Mouse (Mus musculus) layer of hippocampus, postnatal 25 days (tissue): ENCODE results near the gene Olfr1294. TPM values are rescaled to one million over a fixed set of nuclear protein-coding genes. Genes with fewer than 3 reads are reported as not detected.

Source experiments
- DNase-seq, 2 experiments: peaks; one replicate each; pipeline ENCODE4 v3.0.0; 2022; ENCODE audit warnings: mixed read lengths in 2 of 2, low spot score in 1 of 2; ENCODE audit errors: extremely low spot score in 1 of 2
- total RNA-seq, 2 experiments: library from RNA; stranded (reverse); gene quantifications; 2 replicates each; pipeline ENCODE4 v1.2.3; 2021

The Olfr1294 gene
- total RNA-seq: not detected

DNA sequence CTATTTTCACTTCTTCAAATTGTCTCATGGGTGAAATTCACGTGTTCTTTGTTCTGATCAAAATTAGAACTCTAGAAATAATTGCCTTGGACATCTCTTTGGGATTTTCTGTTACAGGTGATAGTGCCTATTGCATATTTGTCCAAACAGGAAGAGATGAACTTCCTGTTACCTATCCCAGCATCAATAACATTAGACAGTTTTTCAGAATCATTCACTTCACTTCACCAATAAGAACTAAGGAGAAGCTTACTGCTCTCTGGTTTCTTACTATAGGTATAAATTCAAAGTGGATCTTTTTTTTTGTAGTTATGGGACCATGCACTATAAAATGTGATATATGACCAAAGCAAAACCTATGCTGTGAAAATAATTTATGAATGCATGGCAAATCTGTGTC is at the start of gene Olfr1294:
Olfr1294 (minus strand) TSS at position 101 of the 400 bp plus-strand sequence.
- DNase-seq: no peak

DNA sequence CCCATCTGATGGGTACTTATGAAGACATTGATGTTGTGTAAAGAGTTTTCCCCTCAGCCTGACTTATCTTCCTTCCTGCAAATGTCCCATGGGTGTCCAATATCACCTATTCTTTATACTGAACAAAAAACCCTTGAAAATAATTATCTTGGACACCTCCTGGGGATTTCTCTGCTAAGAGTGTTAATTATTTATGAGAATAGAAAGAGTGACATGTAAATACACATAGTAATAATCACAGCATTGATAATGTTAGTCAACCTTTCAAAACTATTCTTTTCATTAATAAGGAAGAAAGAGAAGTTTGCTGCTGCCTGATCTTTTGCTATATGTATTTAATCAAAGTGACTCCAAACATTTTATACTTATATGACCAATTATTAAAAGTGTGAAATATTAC is 29.5 kb upstream of the Olfr1294 start, which contains the start of gene Olfr1295:
Olfr1295 (minus strand) TSS at position 101 of the 400 bp plus-strand sequence.
- no peak for DNase-seq

DNA sequence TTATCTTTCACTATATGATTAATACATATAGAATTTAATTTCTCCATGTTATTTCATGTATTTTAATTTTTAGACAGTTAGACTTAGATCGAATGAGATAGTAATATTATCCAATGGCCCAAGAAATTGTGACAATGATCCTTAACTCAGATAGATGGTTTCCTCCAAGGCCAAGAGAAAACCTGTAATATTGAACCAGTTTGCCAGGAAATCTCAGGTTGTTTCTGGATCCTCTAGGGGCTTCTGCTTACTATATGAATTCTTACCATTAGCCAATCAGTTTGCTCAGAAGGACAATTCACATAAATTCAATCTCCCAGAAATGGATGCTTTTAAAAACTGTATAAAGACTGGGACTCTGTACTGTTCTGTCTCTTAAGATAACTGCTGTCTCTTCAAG is 15.2 kb downstream of the Olfr1294 start, which contains the start of gene Olfr1293-ps:
Olfr1293-ps (plus strand) TSS at position 301 of the 400 bp plus-strand sequence.
- DNase-seq: no peak

DNA sequence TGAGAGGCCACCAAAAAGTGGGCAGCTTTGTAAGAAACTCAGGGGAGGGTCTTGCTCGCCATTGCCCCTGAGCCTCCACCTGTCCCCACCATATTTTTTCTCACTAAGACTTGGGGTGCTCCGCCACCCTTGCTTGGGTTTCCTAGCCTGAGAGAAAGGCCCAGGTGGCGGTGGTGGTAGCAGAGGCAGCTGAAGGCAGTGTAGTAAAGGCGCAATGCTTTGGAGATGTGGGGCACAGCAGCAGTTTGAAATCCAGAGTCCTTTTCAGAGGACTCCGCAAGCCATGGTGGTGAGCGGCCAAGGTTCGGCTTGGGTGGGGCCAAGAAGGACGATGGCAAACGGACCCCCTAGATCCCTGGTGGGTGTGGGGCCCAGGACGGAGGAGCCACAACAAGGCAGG is 22.6 kb downstream of the Olfr1294 start:
- DNase-seq: no peak

DNA sequence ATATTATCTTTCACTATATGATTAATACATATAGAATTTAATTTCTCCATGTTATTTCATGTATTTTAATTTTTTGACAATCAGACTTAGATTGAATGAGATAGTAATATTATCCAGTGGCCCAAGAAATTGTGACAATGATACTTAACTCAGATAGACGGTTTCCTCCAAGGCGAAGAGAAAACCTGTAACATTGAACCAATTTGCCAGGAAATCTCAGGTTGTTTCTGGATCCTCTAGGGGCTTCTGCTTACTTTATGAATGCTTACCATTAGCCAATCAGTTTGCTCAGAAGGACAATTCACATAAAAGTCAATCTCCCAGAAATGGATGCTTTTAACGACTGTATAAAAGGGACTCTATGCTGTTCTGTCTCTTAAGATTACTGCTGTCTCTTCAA is 43.2 kb downstream of the Olfr1294 start, which contains the start of gene Olfr1291-ps1:
Olfr1291-ps1 (plus strand) TSS at position 301 of the 400 bp plus-strand sequence.
- no peak for DNase-seq

DNA sequence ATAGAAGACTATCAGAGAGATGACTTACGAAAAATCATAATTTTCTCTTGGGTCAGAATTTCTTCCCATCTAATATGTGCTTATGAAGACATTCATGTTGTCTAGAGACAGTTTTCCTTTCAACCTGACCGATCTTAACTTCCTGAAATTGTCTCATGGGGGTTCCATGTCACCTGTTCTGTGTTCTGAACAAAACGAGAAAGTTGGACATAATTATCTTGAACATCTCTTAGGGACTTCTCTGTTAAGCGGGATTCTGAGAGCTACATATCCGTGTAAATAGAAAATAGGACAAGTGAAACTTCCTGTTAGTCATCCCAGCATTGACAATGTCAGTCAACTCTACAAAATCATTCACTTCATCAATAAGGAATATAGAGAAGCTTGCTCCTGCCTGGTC is 46.4 kb downstream of the Olfr1294 start, which contains the start of gene Olfr1290:
Olfr1290 (minus strand) TSS at position 101 of the 400 bp plus-strand sequence.
- no peak for DNase-seq

Other genes with a start within 250 kb of the Olfr1294 start
- gene Olfr1279, start 239.7 kb downstream of the Olfr1294 start, total RNA-seq: not detected
- gene Olfr1280, start 226.3 kb downstream of the Olfr1294 start, total RNA-seq: not detected
- not detected for gene Olfr1281, start 213.8 kb downstream of the Olfr1294 start, total RNA-seq
- gene Olfr1282, start 204.2 kb downstream of the Olfr1294 start, total RNA-seq: not detected
- gene Olfr1283, start 173.5 kb downstream of the Olfr1294 start, total RNA-seq: not detected
- gene Olfr1284, start 164.8 kb downstream of the Olfr1294 start, total RNA-seq: not detected
- gene Olfr1286, start 117.2 kb downstream of the Olfr1294 start, total RNA-seq: not detected
- gene Olfr1287, start 91.1 kb downstream of the Olfr1294 start, total RNA-seq: not detected
- not detected for gene Olfr1288, start 66.2 kb downstream of the Olfr1294 start, total RNA-seq
- gene Olfr1289, start 59.5 kb downstream of the Olfr1294 start, total RNA-seq: not detected
- gene Olfr1290, start 46.5 kb downstream of the Olfr1294 start, total RNA-seq: not detected
- not detected for gene Olfr1291-ps1, start 43.1 kb downstream of the Olfr1294 start, total RNA-seq
- not detected for gene Olfr1293-ps, start 15.1 kb downstream of the Olfr1294 start, total RNA-seq
- not detected for gene Olfr1295, start 29.4 kb upstream of the Olfr1294 start, total RNA-seq
- gene Olfr1297, start 86.2 kb upstream of the Olfr1294 start, total RNA-seq: not detected
- not detected for gene Olfr1298, start 108.9 kb upstream of the Olfr1294 start, total RNA-seq
- not detected for gene Olfr1299, start 121.1 kb upstream of the Olfr1294 start, total RNA-seq
- gene Olfr1301, start 210.7 kb upstream of the Olfr1294 start, total RNA-seq: not detected
- gene Olfr1302, start 237.1 kb upstream of the Olfr1294 start, total RNA-seq: not detected